Mouse (Mus musculus) kidney, embryonic 14.5 days (tissue): ENCODE data around the gene Rrm1. TPM values are rescaled to one million over a fixed set of nuclear protein-coding genes. Genes with fewer than 3 reads are reported as not detected.
A peak's percentile ranks its signal among the peaks of the same experiment; 100 is the strongest.

Experiments used
- ATAC-seq: fragments of 200-750 bp; cut with Nextera tagmentation; 2 replicates; pipeline ENCODE4 v1.8.0; 2017; ENCODE audit warnings: moderate number of reproducible peaks, mild to moderate bottlenecking, moderate TSS enrichment, moderate library complexity; ENCODE audit not compliant: low FRiP score, low TSS enrichment
- H3K27ac ChIP-seq: fragments of 300-500 bp; sonication (generic); 2 replicates; pipeline ENCODE4 v1.5.1; 2014; ENCODE audit warnings: low read depth, mild to moderate bottlenecking, low read length, moderate library complexity, mixed read lengths
- H3K27me3 ChIP-seq: fragments of 300-500 bp; sonication (generic); 2 replicates; pipeline ENCODE4 v1.6.1; 2014; ENCODE audit warnings: mild to moderate bottlenecking, low read length; ENCODE audit not compliant: control insufficient read depth, insufficient read depth
- H3K36me3 ChIP-seq: fragments of 300-500 bp; sonication (generic); 2 replicates; pipeline ENCODE4 v1.6.1; 2014; ENCODE audit warnings: low read length, mixed read lengths; ENCODE audit not compliant: control insufficient read depth, insufficient read depth
- H3K4me1 ChIP-seq: fragments of 300-500 bp; sonication (generic); 2 replicates; pipeline ENCODE4 v1.6.1; 2014; ENCODE audit warnings: low read length, mixed read lengths; ENCODE audit not compliant: control insufficient read depth, insufficient read depth
- H3K4me2 ChIP-seq: fragments of 300-500 bp; sonication (generic); replicated peaks from 2 replicates; pipeline ENCODE4 v1.6.1; 2014; ENCODE audit warnings: low read depth, mild to moderate bottlenecking, low read length
- H3K4me3 ChIP-seq: fragments of 300-500 bp; sonication (generic); 2 replicates; pipeline ENCODE4 v1.5.1; 2014; ENCODE audit warnings: mild to moderate bottlenecking, low read length
- H3K9ac ChIP-seq: fragments of 300-500 bp; sonication (generic); 2 replicates; pipeline ENCODE4 v1.6.1; 2014; ENCODE audit warnings: low read depth, mild to moderate bottlenecking, low read length, moderate library complexity
- H3K9me3 ChIP-seq: fragments of 300-500 bp; sonication (generic); 2 replicates; pipeline ENCODE4 v1.6.1; 2016; ENCODE audit warnings: low read length; ENCODE audit not compliant: control insufficient read depth
- WGBS: fragments of 180-500 bp; shearing (Covaris S2); extraction: QIAGEN DNeasy Blood & Tissue Kit; methylation state at CpG from one replicate; pipeline ENCODE4 v1.1.7; 2014; 5-methylcytosine and 5-hydroxymethylcytosine counted together
- polyA plus RNA-seq: library from polyadenylated mRNA; unstranded; fragments of >200 nt; fragmentation: Nextera tagmentation; extraction: Ambion mirVana; gene quantifications from 2 replicates; pipeline ENCODE4 v1.2.1, GENCODE M21; 2014

The Rrm1 gene
- polyA plus RNA-seq, 1 experiment from 2014 or later = 198 TPM

DNA sequence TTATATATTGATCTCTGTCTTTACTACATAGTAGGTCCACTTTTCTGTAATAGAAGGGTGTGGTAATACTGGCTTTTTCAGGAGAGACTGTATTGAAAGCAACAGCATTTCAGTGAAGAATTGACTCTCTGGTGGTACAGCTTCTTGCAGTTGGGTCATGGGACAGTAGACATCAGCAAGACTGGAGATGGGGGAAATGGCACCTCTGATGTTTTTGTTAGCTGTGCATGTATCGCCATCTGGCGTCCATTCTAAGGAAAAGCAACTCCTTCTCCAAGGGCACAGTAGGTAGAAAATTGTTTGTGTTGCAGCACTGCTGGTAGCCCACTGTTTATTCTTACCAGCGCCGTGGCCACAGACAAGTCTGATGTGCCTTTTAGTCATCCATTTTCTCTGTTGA is 24.1 kb upstream of the Rrm1 start:
- WGBS = 5% methylated on average over 4 of the region's 4 CpGs
- no peaks in the 10 kb centered on the region for H3K9me3 ChIP-seq
- peak; percentile 64 for ATAC-seq

DNA sequence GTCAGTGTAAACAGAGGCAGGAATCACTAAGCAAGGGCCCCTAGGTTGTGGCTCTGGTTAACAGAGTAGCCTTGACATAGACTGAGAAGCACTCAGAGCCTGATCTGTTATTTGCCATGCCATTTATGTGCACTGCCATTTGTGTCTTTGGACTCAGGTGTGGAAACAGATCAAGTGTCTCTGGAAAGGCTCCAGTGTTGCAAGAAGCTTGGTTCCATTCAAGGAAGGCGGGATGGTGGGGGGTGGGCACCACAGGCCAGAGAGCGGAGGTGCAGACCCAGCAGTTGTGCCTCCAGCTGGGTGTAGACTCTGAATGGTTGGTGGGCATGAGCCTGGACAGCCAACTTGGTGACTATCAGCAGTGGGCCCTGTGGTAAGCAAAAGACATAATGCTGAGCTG is 19.5 kb upstream of the Rrm1 start:
- H3K4me1 ChIP-seq = no peaks in the 10 kb centered on the region
- 97% methylated on average over 2 of the region's 2 CpGs for WGBS
- H3K27ac ChIP-seq = no peak overlapping the region
- no peak overlapping the region for H3K4me2 ChIP-seq
- H3K36me3 ChIP-seq = no peaks in the 10 kb centered on the region
- ATAC-seq = no peak
- no peaks in the 10 kb centered on the region for H3K27me3 ChIP-seq
- H3K4me3 ChIP-seq = no peak overlapping the region
- no peak overlapping the region for H3K9ac ChIP-seq
- H3K9me3 ChIP-seq = no peaks in the 10 kb centered on the region

More for the DNA sequence above, 24.1 kb upstream of the Rrm1 start:
- no peaks in the 10 kb centered on the region for H3K36me3 ChIP-seq
- no peak overlapping the region for H3K4me2 ChIP-seq
- no peak overlapping the region for H3K9ac ChIP-seq
- H3K4me3 ChIP-seq = no peak overlapping the region
- no peaks in the 10 kb centered on the region for H3K27me3 ChIP-seq
- no peak overlapping the region for H3K27ac ChIP-seq
- H3K4me1 ChIP-seq = no peaks in the 10 kb centered on the region

DNA sequence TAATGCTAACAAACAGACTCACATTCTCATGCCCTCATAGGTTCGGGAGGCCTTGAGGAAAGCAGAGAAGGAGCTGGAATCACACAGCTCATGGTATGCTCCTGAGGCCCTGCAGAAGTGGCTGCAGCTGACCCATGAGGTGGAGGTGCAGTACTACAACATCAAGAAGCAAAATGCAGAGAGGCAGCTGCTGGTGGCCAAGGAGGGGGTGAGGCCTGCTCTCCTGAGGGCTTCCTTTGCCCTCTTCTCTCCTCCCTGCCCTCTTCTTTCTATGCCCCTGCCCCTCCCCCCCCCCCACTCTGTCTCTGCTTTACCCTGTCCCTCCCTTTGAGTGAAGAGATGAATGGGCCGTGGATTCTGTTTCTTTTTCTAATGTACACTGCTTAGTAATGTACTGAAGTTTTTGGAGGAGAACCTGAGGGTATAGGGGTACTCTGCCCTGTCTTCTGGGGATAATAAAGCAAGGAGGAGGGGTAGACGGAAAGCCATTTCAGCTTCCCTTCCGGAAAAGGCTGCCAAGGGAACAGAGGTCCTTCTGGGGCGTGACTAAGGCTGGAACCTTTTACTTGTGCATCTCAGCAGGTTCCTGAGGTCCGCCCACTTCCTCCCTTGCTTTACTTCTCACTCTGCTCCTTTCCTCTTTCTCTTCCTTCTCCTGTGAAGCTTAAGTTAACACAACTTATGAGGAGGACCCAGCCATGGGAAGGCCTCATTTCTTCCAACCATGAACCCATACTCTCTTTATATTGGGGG is 15.4 kb upstream of the Rrm1 start:
- H3K27ac ChIP-seq = no peak overlapping the region
- H3K9ac ChIP-seq = no peak overlapping the region
- ATAC-seq = no peak
- H3K4me1 ChIP-seq = no peaks in the 10 kb centered on the region
- no peak overlapping the region for H3K4me2 ChIP-seq
- H3K36me3 ChIP-seq = no peaks in the 10 kb centered on the region
- no peak overlapping the region for H3K4me3 ChIP-seq
- H3K27me3 ChIP-seq = no peaks in the 10 kb centered on the region
- WGBS = 47% methylated on average over 6 of the region's 6 CpGs
- no peaks in the 10 kb centered on the region for H3K9me3 ChIP-seq

DNA sequence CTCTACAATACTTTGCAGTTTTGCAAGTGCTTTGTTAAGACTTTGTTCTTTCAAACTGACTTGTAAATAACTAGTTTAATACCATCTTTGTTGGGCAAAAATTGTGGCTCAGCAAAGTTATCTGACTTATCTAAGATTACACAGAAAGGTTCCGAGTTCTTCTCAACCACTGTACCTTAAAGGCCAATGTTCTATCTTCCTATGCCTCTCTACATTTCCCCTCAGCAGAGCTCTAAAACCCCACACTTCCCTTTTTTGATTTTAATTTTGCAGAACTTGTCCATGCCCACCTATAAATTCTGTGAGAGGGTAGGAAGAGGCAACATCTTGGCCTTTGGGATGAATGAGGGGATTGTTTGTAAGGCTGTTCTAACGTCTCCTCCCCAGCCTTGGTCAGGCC is 7.2 kb upstream of the Rrm1 start:
- no peaks in the 10 kb centered on the region for H3K9me3 ChIP-seq
- no peak overlapping the region for H3K27ac ChIP-seq
- no peaks in the 10 kb centered on the region; the same call in 1 of the 2 replicates for H3K36me3 ChIP-seq
- H3K27me3 ChIP-seq = no peaks in the 10 kb centered on the region
- ATAC-seq = no peak
- 86% methylated on average over 2 of the region's 2 CpGs for WGBS
- H3K4me2 ChIP-seq = no peak overlapping the region
- H3K4me1 ChIP-seq = no peaks in the 10 kb centered on the region
- H3K4me3 ChIP-seq = no peak overlapping the region
- H3K9ac ChIP-seq = no peak overlapping the region

DNA sequence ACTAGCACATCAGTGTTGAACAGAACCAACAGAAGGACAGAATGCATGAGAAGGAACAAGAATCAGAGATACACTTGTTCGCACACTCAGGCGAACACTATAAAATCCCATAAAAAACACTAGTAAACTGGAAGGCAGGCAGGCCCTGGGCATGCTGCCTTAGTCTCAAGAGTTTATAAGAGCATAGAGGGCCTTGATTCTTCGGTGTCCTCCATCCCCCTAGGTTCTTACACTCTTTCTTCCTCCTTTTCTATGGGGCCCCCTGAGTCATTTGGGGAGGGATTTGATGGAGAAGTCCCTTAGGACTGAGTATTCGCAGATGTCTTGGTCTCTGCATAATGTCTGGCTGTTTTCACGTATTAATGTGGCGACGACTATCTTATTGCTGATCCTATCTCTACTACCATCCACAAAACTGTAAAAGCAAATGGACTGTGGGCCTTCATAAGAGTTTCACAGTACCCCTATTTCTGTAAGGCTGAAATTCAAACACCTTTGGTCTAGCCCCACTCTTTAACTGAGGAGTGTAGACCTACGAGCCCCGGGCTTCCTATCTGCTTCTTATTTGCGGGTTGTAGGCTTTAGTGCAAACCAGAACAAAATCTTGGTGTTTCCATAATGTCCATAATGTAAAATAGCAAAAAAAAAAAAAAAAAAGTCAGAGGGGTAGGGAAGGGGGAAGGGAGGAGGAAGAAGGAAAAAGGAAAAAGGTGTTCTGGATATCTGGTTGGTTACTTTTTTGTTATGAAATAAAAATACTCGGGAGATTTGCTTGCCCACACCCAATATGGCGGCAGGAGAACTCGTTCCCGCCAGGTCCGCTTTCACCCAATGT is 456 bp upstream of the Rrm1 start:
- Histone ChIP-seq H3K9me3 (no peaks in the 10 kb centered on the region), H3K27ac (no peak overlapping the region), H3K4me1 (peaks cover 6% of the 10 kb centered on the region; the same call in 1 of the 2 replicates), H3K4me2 (peak overlapping the region; percentile 64), H3K36me3 (peaks cover 19% of the 10 kb centered on the region), H3K27me3 (no peaks in the 10 kb centered on the region), H3K9ac (no peak overlapping the region), H3K4me3 (peak overlapping the region; percentile 81)
- peak; percentile 2; the same call in 1 of the 2 replicates for ATAC-seq
- 56% methylated on average over 15 of the region's 15 CpGs for WGBS

DNA sequence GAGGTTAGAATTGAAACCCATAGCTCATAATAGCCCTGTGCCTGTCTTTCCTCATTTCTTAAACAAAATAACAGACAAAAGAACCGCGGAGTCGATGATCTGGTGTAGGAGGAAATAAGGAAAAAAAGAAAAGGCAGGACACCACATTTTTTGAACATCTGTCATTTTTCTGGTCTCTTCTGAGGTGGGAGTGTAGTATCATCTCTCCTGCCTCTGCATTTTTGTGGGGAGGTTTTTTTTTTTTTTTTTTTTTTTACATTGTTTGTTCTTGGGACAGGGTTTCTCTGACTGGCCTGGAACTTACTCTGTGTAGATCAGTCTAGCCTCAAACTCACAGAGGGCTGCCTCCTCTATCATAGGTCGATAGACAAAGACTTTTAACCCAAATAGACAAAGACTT is 937 bp downstream of the Rrm1 start:
- 3% methylated on average over 4 of the region's 4 CpGs for WGBS
- peak overlapping the region; percentile 91; the same call in 1 of the 2 replicates for H3K27ac ChIP-seq
- peak overlapping the region; percentile 90 for H3K9ac ChIP-seq
- H3K27me3 ChIP-seq = no peaks in the 10 kb centered on the region
- H3K4me2 ChIP-seq = peak overlapping the region; percentile 64
- H3K36me3 ChIP-seq = peaks cover 32% of the 10 kb centered on the region
- peak overlapping the region; percentile 81 for H3K4me3 ChIP-seq
- ATAC-seq = no peak
- no peaks in the 10 kb centered on the region for H3K9me3 ChIP-seq
- H3K4me1 ChIP-seq = peaks cover 6% of the 10 kb centered on the region; the same call in 1 of the 2 replicates

DNA sequence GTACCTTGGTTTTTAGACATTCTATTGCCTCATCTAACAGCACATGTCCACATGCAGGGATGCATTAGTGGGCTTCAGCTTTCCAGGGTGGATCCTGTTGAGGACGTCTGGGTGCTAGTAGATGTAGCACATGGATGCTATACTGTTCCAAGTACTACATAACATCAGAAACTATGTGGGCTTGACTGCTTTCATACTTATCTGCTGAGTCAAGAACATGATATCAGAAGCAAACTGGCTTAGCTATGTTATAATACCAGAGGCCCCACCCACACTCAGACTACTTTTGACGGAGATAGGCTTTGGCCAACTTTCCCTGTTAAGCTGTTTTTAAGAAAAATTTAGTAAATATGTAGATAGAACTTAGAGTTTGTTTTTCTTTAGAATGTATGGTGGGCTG is 2.8 kb downstream of the Rrm1 start:
- Histone ChIP-seq H3K36me3 (peaks cover 47% of the 10 kb centered on the region), H3K27me3 (no peaks in the 10 kb centered on the region), H3K4me2 (no peak overlapping the region), H3K9me3 (no peaks in the 10 kb centered on the region), H3K4me1 (peaks cover 6% of the 10 kb centered on the region; the same call in 1 of the 2 replicates), H3K9ac (no peak overlapping the region), H3K27ac (no peak overlapping the region), H3K4me3 (no peak overlapping the region)
- ATAC-seq = no peak
- WGBS = 74% methylated on average over 2 of the region's 2 CpGs

DNA sequence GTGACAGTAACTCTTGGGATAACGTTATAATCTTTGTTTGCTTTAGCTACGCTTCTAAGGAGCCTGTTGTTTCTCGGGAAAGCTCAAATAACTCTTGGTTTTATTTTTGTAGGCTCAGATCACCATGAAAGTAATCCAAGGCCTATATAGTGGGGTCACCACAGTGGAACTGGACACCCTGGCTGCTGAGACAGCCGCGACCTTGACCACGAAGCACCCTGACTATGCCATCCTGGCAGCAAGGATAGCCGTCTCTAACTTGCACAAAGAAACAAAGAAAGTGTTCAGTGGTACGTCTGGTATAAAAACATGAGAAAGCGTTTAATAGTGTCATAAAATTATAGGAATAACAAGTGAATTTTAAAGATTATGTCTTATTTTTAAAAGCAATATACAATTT is 4.9 kb downstream of the Rrm1 start:
- Histone ChIP-seq H3K27me3 (no peaks in the 10 kb centered on the region), H3K9me3 (no peaks in the 10 kb centered on the region), H3K4me2 (no peak overlapping the region), H3K4me3 (no peak overlapping the region), H3K27ac (no peak overlapping the region), H3K9ac (no peak overlapping the region), H3K4me1 (peaks cover 6% of the 10 kb centered on the region; the same call in 1 of the 2 replicates), H3K36me3 (peaks cover 68% of the 10 kb centered on the region)
- ATAC-seq = no peak
- 60% methylated on average over 9 of the region's 9 CpGs for WGBS
